Mouse (Mus musculus) stomach, postnatal 0 days (tissue): Measurements from ENCODE around the gene Ankrd12. TPM values are rescaled to one million over a fixed set of nuclear protein-coding genes. Genes with fewer than 3 reads are reported as not detected.

Experiments
- ATAC-seq: fragments of 200-750 bp; cut with Nextera tagmentation; 2 replicates; pipeline ENCODE4 v1.8.0; 2017; ENCODE audit not compliant: low FRiP score, low TSS enrichment
- DNase-seq: peaks from one replicate; pipeline ENCODE4 v3.0.0-alpha.2; 2016; ENCODE audit warnings: low spot score
- H3K27ac ChIP-seq: fragments of 300-500 bp; sonication (generic); replicated peaks from 2 replicates; pipeline ENCODE4 v1.5.1; 2014; ENCODE audit warnings: mild to moderate bottlenecking, control low read depth
- H3K27me3 ChIP-seq: fragments of 300-500 bp; sonication (generic); 2 replicates; pipeline ENCODE4 v1.6.1; 2014; ENCODE audit warnings: low read length; ENCODE audit not compliant: control insufficient read depth, insufficient read depth
- H3K36me3 ChIP-seq: fragments of 300-500 bp; sonication (generic); 2 replicates; pipeline ENCODE4 v1.6.1; 2014; ENCODE audit warnings: low read length, mixed read lengths; ENCODE audit not compliant: control insufficient read depth, insufficient read depth
- H3K4me1 ChIP-seq: fragments of 300-500 bp; sonication (generic); replicated peaks from 2 replicates; pipeline ENCODE4 v1.6.1; 2014; ENCODE audit warnings: antibody characterized with exemption; ENCODE audit not compliant: control insufficient read depth, insufficient read depth
- H3K4me2 ChIP-seq: fragments of 300-500 bp; sonication (generic); replicated peaks from 2 replicates; pipeline ENCODE4 v1.6.1; 2014; ENCODE audit warnings: low read depth, mild to moderate bottlenecking, control low read depth, moderate library complexity
- H3K4me3 ChIP-seq: fragments of 300-500 bp; sonication (generic); 2 replicates; pipeline ENCODE4 v1.5.1; 2014; ENCODE audit warnings: low read depth, low read length, control low read depth
- H3K9ac ChIP-seq: fragments of 300-500 bp; sonication (generic); 2 replicates; pipeline ENCODE4 v1.6.1; 2014; ENCODE audit warnings: mild to moderate bottlenecking, low read length, control low read depth, mixed read lengths
- H3K9me3 ChIP-seq: fragments of 300-500 bp; sonication (generic); 2 replicates; pipeline ENCODE4 v1.6.1; 2016; ENCODE audit warnings: low read length; ENCODE audit not compliant: control insufficient read depth
- CTCF ChIP-seq: IDR thresholded peaks from 2 replicates; pipeline ENCODE4 v1.5.1; 2016; ENCODE audit warnings: antibody characterized with exemption, low read depth, mild to moderate bottlenecking, moderate library complexity
- EP300 ChIP-seq: optimal IDR thresholded peaks from 2 replicates; pipeline ENCODE3; 2016; ENCODE audit warnings: antibody characterized with exemption
- WGBS: fragments of 180-500 bp; shearing (Covaris S2); extraction: QIAGEN DNeasy Blood & Tissue Kit; methylation state at CpG from one replicate; pipeline ENCODE4 v1.1.7; 2014; 5-methylcytosine and 5-hydroxymethylcytosine counted together
- polyA plus RNA-seq: library from polyadenylated mRNA; unstranded; fragments of >200 nt; fragmentation: Nextera tagmentation; extraction: Ambion mirVana; gene quantifications from 2 replicates; pipeline ENCODE4 v1.2.1, GENCODE M21; 2015

Ankrd12 gene
- polyA plus RNA-seq, 1 experiment from 2014 or later = 23.4 TPM

GRCm38 (mm10) chr17:66041020-66041419 is 35.9 kb downstream of the Ankrd12 start:
- no peak for TF ChIP-seq EP300
- no peak for TF ChIP-seq CTCF

GRCm38 (mm10) chr17:66033239-66033638 is 43.6 kb downstream of the Ankrd12 start:
- no peak for TF ChIP-seq EP300
- TF ChIP-seq CTCF = no peak
- Histone ChIP-seq H3K4me1 (no peaks in the 10 kb centered on the region), H3K27me3 (no peaks in the 10 kb centered on the region), H3K9ac (no peak overlapping the region), H3K9me3 (no peaks in the 10 kb centered on the region), H3K36me3 (peaks cover 2% of the 10 kb centered on the region; the same call in 1 of the 2 replicates), H3K27ac (no peak overlapping the region), H3K4me3 (no peak overlapping the region), H3K4me2 (no peak overlapping the region)
- DNase-seq = no peak
- ATAC-seq = no peak
- 91% methylated on average over 5 of the region's 5 CpGs for WGBS

More at GRCm38 (mm10) chr17:66041020-66041419, 35.9 kb downstream of the Ankrd12 start:
- peak; percentile 18 for DNase-seq
- Histone ChIP-seq H3K9ac (no peak overlapping the region), H3K9me3 (no peaks in the 10 kb centered on the region), H3K4me1 (no peaks in the 10 kb centered on the region), H3K4me3 (no peak overlapping the region), H3K27me3 (no peaks in the 10 kb centered on the region), H3K4me2 (no peak overlapping the region), H3K36me3 (peaks cover 2% of the 10 kb centered on the region; the same call in 1 of the 2 replicates), H3K27ac (no peak overlapping the region)
- ATAC-seq = no peak
- 31% methylated on average over 5 of the region's 5 CpGs for WGBS

- no peaks in the 10 kb centered on the region for H3K9me3 ChIP-seq
- DNase-seq = no peak
- TF ChIP-seq EP300 = no peak
- TF ChIP-seq CTCF = no peak
- no peak overlapping the region for H3K9ac ChIP-seq
- 81% methylated on average over 5 of the region's 5 CpGs for WGBS
- no peak overlapping the region for H3K4me3 ChIP-seq
- no peak overlapping the region for H3K4me2 ChIP-seq
- no peaks in the 10 kb centered on the region for H3K27me3 ChIP-seq
- no peak overlapping the region for H3K27ac ChIP-seq
- no peak for ATAC-seq
- H3K36me3 ChIP-seq = peaks cover 2% of the 10 kb centered on the region; the same call in 1 of the 2 replicates
- H3K4me1 ChIP-seq = no peaks in the 10 kb centered on the region
Observed at GRCm38 (mm10) chr17:66031991-66032390, 44.9 kb downstream of the Ankrd12 start.

GRCm38 (mm10) chr17:66024211-66024610 is 52.7 kb downstream of the Ankrd12 start:
- Histone ChIP-seq H3K27me3 (no peaks in the 10 kb centered on the region), H3K4me2 (no peak overlapping the region), H3K9me3 (no peaks in the 10 kb centered on the region), H3K4me3 (no peak overlapping the region), H3K27ac (no peak overlapping the region), H3K4me1 (no peaks in the 10 kb centered on the region), H3K36me3 (peaks cover 2% of the 10 kb centered on the region; the same call in 1 of the 2 replicates), H3K9ac (no peak overlapping the region)
- no peak for ATAC-seq
- WGBS = 94% methylated on average over 7 of the region's 7 CpGs
- no peak for DNase-seq
- TF ChIP-seq CTCF (no peak), EP300 (no peak)

- 70% methylated on average over 2 of the region's 2 CpGs for WGBS
Observed at GRCm38 (mm10) chr17:66011790-66012189, 65.1 kb downstream of the Ankrd12 start.

GRCm38 (mm10) chr17:66007892-66008291 is 69.0 kb downstream of the Ankrd12 start:
- no peaks in the 10 kb centered on the region for H3K36me3 ChIP-seq
- H3K27me3 ChIP-seq = no peaks in the 10 kb centered on the region
- TF ChIP-seq EP300 (no peak), CTCF (no peak)
- H3K9ac ChIP-seq = no peak overlapping the region
- H3K9me3 ChIP-seq = no peaks in the 10 kb centered on the region
- WGBS = 53% methylated on average over 5 of the region's 5 CpGs
- H3K4me3 ChIP-seq = no peak overlapping the region
- no peak overlapping the region for H3K4me2 ChIP-seq
- no peak overlapping the region for H3K27ac ChIP-seq
- ATAC-seq = no peak
- peak; percentile 21 for DNase-seq
- H3K4me1 ChIP-seq = no peaks in the 10 kb centered on the region

More at GRCm38 (mm10) chr17:66011790-66012189, 65.1 kb downstream of the Ankrd12 start:
- H3K27ac ChIP-seq = no peak overlapping the region
- no peak overlapping the region for H3K4me2 ChIP-seq
- no peak overlapping the region for H3K9ac ChIP-seq
- no peaks in the 10 kb centered on the region for H3K27me3 ChIP-seq
- ATAC-seq = no peak
- no peaks in the 10 kb centered on the region for H3K9me3 ChIP-seq
- TF ChIP-seq CTCF = no peak
- no peak for TF ChIP-seq EP300
- DNase-seq = no peak
- H3K4me3 ChIP-seq = no peak overlapping the region
- no peaks in the 10 kb centered on the region for H3K36me3 ChIP-seq
- no peaks in the 10 kb centered on the region for H3K4me1 ChIP-seq
